Mouse (Mus musculus): ENCODE data around the gene Cgnl1. TPM values are rescaled to one million over a fixed set of nuclear protein-coding genes. Genes with fewer than 3 reads are reported as not detected.

The Cgnl1 gene
- polyA plus RNA-seq, 1 experiment = 105 TPM

GRCm38 (mm10) chr9:71667616-71668015 lies 103.8 kb downstream of the Cgnl1 start:
- peaks cover 56% of the 10 kb centered on the region for H3K4me1 ChIP-seq (ENCODE audit: control insufficient read depth, insufficient read depth, low read length)
- 7% methylated on average over 5 of the region's 5 CpGs for WGBS
- no peaks in the 10 kb centered on the region for H3K27me3 ChIP-seq (replicated peaks; ENCODE audit: control insufficient read depth, insufficient read depth, low read length)
- DNase-seq = peak; percentile 84
- TF ChIP-seq CTCF (conservative IDR thresholded peaks at IDR 0.05; ENCODE audit: insufficient read depth, insufficient read length, low read depth, low read length) = no peak
- no peak for TF ChIP-seq POLR2A (IDR thresholded peaks at IDR 0.05; ENCODE audit: low read depth, low read length)
- no peak overlapping the region for H3K4me3 ChIP-seq (ENCODE audit: insufficient read depth, low read depth, low read length)
- no peaks in the 10 kb centered on the region; the same call in 1 of the 2 replicates for H3K36me3 ChIP-seq (ENCODE audit: control insufficient read depth, insufficient read depth, low read length)
- peak overlapping the region; percentile 96 for H3K27ac ChIP-seq (ENCODE audit: insufficient read depth, low read depth, low read length)

GRCm38 (mm10) chr9:71666432-71666831 lies 105.0 kb downstream of the Cgnl1 start:
- no peaks in the 10 kb centered on the region; the same call in 1 of the 2 replicates for H3K36me3 ChIP-seq (ENCODE audit: control insufficient read depth, insufficient read depth, low read length)
- peaks cover 59% of the 10 kb centered on the region for H3K4me1 ChIP-seq (ENCODE audit: control insufficient read depth, insufficient read depth, low read length)
- WGBS = 84% methylated on average over 6 of the region's 6 CpGs
- H3K4me3 ChIP-seq (ENCODE audit: insufficient read depth, low read depth, low read length) = no peak overlapping the region
- TF ChIP-seq CTCF (conservative IDR thresholded peaks at IDR 0.05; ENCODE audit: insufficient read depth, insufficient read length, low read depth, low read length) (no peak), POLR2A (IDR thresholded peaks at IDR 0.05; ENCODE audit: low read depth, low read length) (no peak)
- DNase-seq = no peak
- H3K27ac ChIP-seq (ENCODE audit: insufficient read depth, low read depth, low read length) = peak overlapping the region; percentile 96
- H3K27me3 ChIP-seq (replicated peaks; ENCODE audit: control insufficient read depth, insufficient read depth, low read length) = no peaks in the 10 kb centered on the region

- Histone ChIP-seq H3K27ac (ENCODE audit: insufficient read depth, low read depth, low read length) (peak overlapping the region; percentile 7; the same call in 1 of the 2 replicates), H3K27me3 (replicated peaks; ENCODE audit: control insufficient read depth, insufficient read depth, low read length) (no peaks in the 10 kb centered on the region), H3K4me1 (ENCODE audit: control insufficient read depth, insufficient read depth, low read length) (peaks cover 62% of the 10 kb centered on the region), H3K4me3 (ENCODE audit: insufficient read depth, low read depth, low read length) (no peak overlapping the region), H3K36me3 (ENCODE audit: control insufficient read depth, insufficient read depth, low read length) (no peaks in the 10 kb centered on the region; the same call in 1 of the 2 replicates)
- 72% methylated on average over 3 of the region's 3 CpGs for WGBS
- DNase-seq = no peak
- no peak for TF ChIP-seq CTCF (conservative IDR thresholded peaks at IDR 0.05; ENCODE audit: insufficient read depth, insufficient read length, low read depth, low read length)
- TF ChIP-seq POLR2A (IDR thresholded peaks at IDR 0.05; ENCODE audit: low read depth, low read length) = no peak
Measured at GRCm38 (mm10) chr9:71665493-71665892, 105.9 kb downstream of the Cgnl1 start.

GRCm38 (mm10) chr9:71664855-71665254 lies 106.5 kb downstream of the Cgnl1 start:
- Histone ChIP-seq H3K27ac (ENCODE audit: insufficient read depth, low read depth, low read length) (peak overlapping the region; percentile 96), H3K36me3 (ENCODE audit: control insufficient read depth, insufficient read depth, low read length) (no peaks in the 10 kb centered on the region), H3K4me3 (ENCODE audit: insufficient read depth, low read depth, low read length) (no peak overlapping the region), H3K27me3 (replicated peaks; ENCODE audit: control insufficient read depth, insufficient read depth, low read length) (no peaks in the 10 kb centered on the region), H3K4me1 (ENCODE audit: control insufficient read depth, insufficient read depth, low read length) (peaks cover 63% of the 10 kb centered on the region)
- DNase-seq = peak; percentile 56
- TF ChIP-seq CTCF (conservative IDR thresholded peaks at IDR 0.05; ENCODE audit: insufficient read depth, insufficient read length, low read depth, low read length) (no peak), POLR2A (IDR thresholded peaks at IDR 0.05; ENCODE audit: low read depth, low read length) (no peak)
- 67% methylated on average over 3 of the region's 3 CpGs for WGBS

- Histone ChIP-seq H3K27me3 (replicated peaks; ENCODE audit: control insufficient read depth, insufficient read depth, low read length) (no peaks in the 10 kb centered on the region), H3K4me1 (ENCODE audit: control insufficient read depth, insufficient read depth, low read length) (peaks cover 63% of the 10 kb centered on the region), H3K27ac (ENCODE audit: insufficient read depth, low read depth, low read length) (peak overlapping the region; percentile 96), H3K36me3 (ENCODE audit: control insufficient read depth, insufficient read depth, low read length) (no peaks in the 10 kb centered on the region), H3K4me3 (ENCODE audit: insufficient read depth, low read depth, low read length) (no peak overlapping the region)
- TF ChIP-seq POLR2A (IDR thresholded peaks at IDR 0.05; ENCODE audit: low read depth, low read length) (no peak), CTCF (conservative IDR thresholded peaks at IDR 0.05; ENCODE audit: insufficient read depth, insufficient read length, low read depth, low read length) (no peak)
- DNase-seq = peak; percentile 93
- whole genome bisulfite sequencing = 31% methylated on average over 11 of the region's 11 CpGs
Measured at GRCm38 (mm10) chr9:71663421-71664217, 107.8 kb downstream of the Cgnl1 start.

GRCm38 (mm10) chr9:71660540-71660939 lies 110.9 kb downstream of the Cgnl1 start:
- 42% methylated on average over 9 of the region's 9 CpGs for WGBS
- Histone ChIP-seq H3K36me3 (ENCODE audit: control insufficient read depth, insufficient read depth, low read length) (no peaks in the 10 kb centered on the region; the same call in 1 of the 2 replicates), H3K4me1 (ENCODE audit: control insufficient read depth, insufficient read depth, low read length) (peaks cover 44% of the 10 kb centered on the region), H3K27ac (ENCODE audit: insufficient read depth, low read depth, low read length) (peak overlapping the region; percentile 13), H3K27me3 (replicated peaks; ENCODE audit: control insufficient read depth, insufficient read depth, low read length) (no peaks in the 10 kb centered on the region), H3K4me3 (ENCODE audit: insufficient read depth, low read depth, low read length) (no peak overlapping the region)
- no peak for DNase-seq
- TF ChIP-seq POLR2A (IDR thresholded peaks at IDR 0.05; ENCODE audit: low read depth, low read length) (no peak), CTCF (conservative IDR thresholded peaks at IDR 0.05; ENCODE audit: insufficient read depth, insufficient read length, low read depth, low read length) (no peak)

GRCm38 (mm10) chr9:71659681-71660080 lies 111.7 kb downstream of the Cgnl1 start:
- Histone ChIP-seq H3K36me3 (ENCODE audit: control insufficient read depth, insufficient read depth, low read length) (no peaks in the 10 kb centered on the region; the same call in 1 of the 2 replicates), H3K27ac (ENCODE audit: insufficient read depth, low read depth, low read length) (peak overlapping the region; percentile 13), H3K4me3 (ENCODE audit: insufficient read depth, low read depth, low read length) (no peak overlapping the region), H3K27me3 (replicated peaks; ENCODE audit: control insufficient read depth, insufficient read depth, low read length) (no peaks in the 10 kb centered on the region), H3K4me1 (ENCODE audit: control insufficient read depth, insufficient read depth, low read length) (peaks cover 38% of the 10 kb centered on the region)
- DNase-seq = no peak
- no peak for TF ChIP-seq POLR2A (IDR thresholded peaks at IDR 0.05; ENCODE audit: low read depth, low read length)
- no peak for TF ChIP-seq CTCF (conservative IDR thresholded peaks at IDR 0.05; ENCODE audit: insufficient read depth, insufficient read length, low read depth, low read length)
- WGBS = 62% methylated on average over 5 of the region's 5 CpGs

Measured in kidney, adult 2 months (tissue).